Mouse (Mus musculus): ENCODE measurements at regions not wholly inside any gene's neighbourhood (a gene's known extent, or its start where the extent isn't known, plus 50 kb on each side); places are given as distances from the start of the nearest gene placed in this dataset.
A peak's percentile ranks its signal among the peaks of the same experiment; 100 is the strongest.

GRCm38 (mm10) chr14:28750301-28750700, 245.8 kb downstream of the Wnt5a start:
- Histone ChIP-seq H3K4me1 (ENCODE audit: control insufficient read depth, insufficient read depth, low read length) (no peaks in the 10 kb centered on the region), H3K27ac (ENCODE audit: insufficient read depth, low read length) (no peak overlapping the region), H3K4me3 (ENCODE audit: insufficient read depth, low read length) (no peak overlapping the region)
- TF ChIP-seq CTCF (IDR thresholded peaks at IDR 0.05; ENCODE audit: borderline replicate concordance, insufficient read depth, low read length): no peak

GRCm38 (mm10) chr14:28765201-28765600, 252.8 kb upstream of the Lrtm1 start:
- Histone ChIP-seq H3K27ac (ENCODE audit: insufficient read depth, low read length) (no peak overlapping the region), H3K4me1 (ENCODE audit: control insufficient read depth, insufficient read depth, low read length) (no peaks in the 10 kb centered on the region), H3K4me3 (ENCODE audit: insufficient read depth, low read length) (no peak overlapping the region)
- TF ChIP-seq CTCF (IDR thresholded peaks at IDR 0.05; ENCODE audit: borderline replicate concordance, insufficient read depth, low read length) (no peak), POLR2A (IDR thresholded peaks at IDR 0.05; ENCODE audit: low read depth, low read length) (no peak)

GRCm38 (mm10) chr14:28773068-28773467, 244.9 kb upstream of the Lrtm1 start:
- Histone ChIP-seq H3K4me3 (ENCODE audit: insufficient read depth, low read length) (no peak overlapping the region), H3K27ac (ENCODE audit: insufficient read depth, low read length) (no peak overlapping the region), H3K4me1 (ENCODE audit: control insufficient read depth, insufficient read depth, low read length) (peaks cover 6% of the 10 kb centered on the region; the same call in 1 of the 2 replicates)
- TF ChIP-seq POLR2A (IDR thresholded peaks at IDR 0.05; ENCODE audit: low read depth, low read length) (no peak), CTCF (IDR thresholded peaks at IDR 0.05; ENCODE audit: borderline replicate concordance, insufficient read depth, low read length) (no peak)

GRCm38 (mm10) chr14:28775686-28776085, 242.3 kb upstream of the Lrtm1 start:
- Histone ChIP-seq H3K27ac (ENCODE audit: insufficient read depth, low read length) (no peak overlapping the region), H3K4me3 (ENCODE audit: insufficient read depth, low read length) (no peak overlapping the region), H3K4me1 (ENCODE audit: control insufficient read depth, insufficient read depth, low read length) (peaks cover 6% of the 10 kb centered on the region; the same call in 1 of the 2 replicates)
- TF ChIP-seq CTCF (IDR thresholded peaks at IDR 0.05; ENCODE audit: borderline replicate concordance, insufficient read depth, low read length) (no peak), POLR2A (IDR thresholded peaks at IDR 0.05; ENCODE audit: low read depth, low read length) (no peak)

GRCm38 (mm10) chr14:28777791-28778190, 240.2 kb upstream of the Lrtm1 start:
- no peak overlapping the region for H3K4me3 ChIP-seq (ENCODE audit: insufficient read depth, low read length)
- TF ChIP-seq POLR2A (IDR thresholded peaks at IDR 0.05; ENCODE audit: low read depth, low read length) (no peak), CTCF (IDR thresholded peaks at IDR 0.05; ENCODE audit: borderline replicate concordance, insufficient read depth, low read length) (no peak)
- no peak overlapping the region for H3K27ac ChIP-seq (ENCODE audit: insufficient read depth, low read length)
- H3K4me1 ChIP-seq (ENCODE audit: control insufficient read depth, insufficient read depth, low read length): peaks cover 6% of the 10 kb centered on the region; the same call in 1 of the 2 replicates

GRCm38 (mm10) chr14:28781660-28782059, 236.3 kb upstream of the Lrtm1 start:
- Histone ChIP-seq H3K27ac (ENCODE audit: insufficient read depth, low read length) (no peak overlapping the region), H3K4me1 (ENCODE audit: control insufficient read depth, insufficient read depth, low read length) (no peaks in the 10 kb centered on the region), H3K4me3 (ENCODE audit: insufficient read depth, low read length) (no peak overlapping the region)
- TF ChIP-seq CTCF (IDR thresholded peaks at IDR 0.05; ENCODE audit: borderline replicate concordance, insufficient read depth, low read length) (no peak), POLR2A (IDR thresholded peaks at IDR 0.05; ENCODE audit: low read depth, low read length) (no peak)

- Histone ChIP-seq H3K27ac (ENCODE audit: insufficient read depth, low read length) (no peak overlapping the region), H3K4me1 (ENCODE audit: control insufficient read depth, insufficient read depth, low read length) (no peaks in the 10 kb centered on the region), H3K4me3 (ENCODE audit: insufficient read depth, low read length) (no peak overlapping the region)
- TF ChIP-seq CTCF (IDR thresholded peaks at IDR 0.05; ENCODE audit: borderline replicate concordance, insufficient read depth, low read length) (no peak), POLR2A (IDR thresholded peaks at IDR 0.05; ENCODE audit: low read depth, low read length) (no peak)
Measured at GRCm38 (mm10) chr14:28784106-28784633, 233.8 kb upstream of the Lrtm1 start.

- H3K4me1 ChIP-seq (ENCODE audit: control insufficient read depth, insufficient read depth, low read length): peaks cover 4% of the 10 kb centered on the region
- no peak overlapping the region for H3K4me3 ChIP-seq (ENCODE audit: insufficient read depth, low read length)
- no peak overlapping the region for H3K27ac ChIP-seq (ENCODE audit: insufficient read depth, low read length)
- TF ChIP-seq CTCF (IDR thresholded peaks at IDR 0.05; ENCODE audit: borderline replicate concordance, insufficient read depth, low read length): no peak
- no peak for TF ChIP-seq POLR2A (IDR thresholded peaks at IDR 0.05; ENCODE audit: low read depth, low read length)
Measured at GRCm38 (mm10) chr14:28798290-28798689, 219.7 kb upstream of the Lrtm1 start.

- TF ChIP-seq CTCF (IDR thresholded peaks at IDR 0.05; ENCODE audit: borderline replicate concordance, insufficient read depth, low read length) (no peak), POLR2A (IDR thresholded peaks at IDR 0.05; ENCODE audit: low read depth, low read length) (no peak)
- peak overlapping the region; percentile 16; the same call in 1 of the 2 replicates for H3K27ac ChIP-seq (ENCODE audit: insufficient read depth, low read length)
- H3K4me1 ChIP-seq (ENCODE audit: control insufficient read depth, insufficient read depth, low read length): peaks cover 4% of the 10 kb centered on the region
- no peak overlapping the region for H3K4me3 ChIP-seq (ENCODE audit: insufficient read depth, low read length)
Measured at GRCm38 (mm10) chr14:28801681-28802080, 216.3 kb upstream of the Lrtm1 start.

GRCm38 (mm10) chr14:28802126-28802525, 215.9 kb upstream of the Lrtm1 start:
- peaks cover 4% of the 10 kb centered on the region for H3K4me1 ChIP-seq (ENCODE audit: control insufficient read depth, insufficient read depth, low read length)
- H3K27ac ChIP-seq (ENCODE audit: insufficient read depth, low read length): peak overlapping the region; percentile 17; the same call in 1 of the 2 replicates
- no peak for TF ChIP-seq POLR2A (IDR thresholded peaks at IDR 0.05; ENCODE audit: low read depth, low read length)
- TF ChIP-seq CTCF (IDR thresholded peaks at IDR 0.05; ENCODE audit: borderline replicate concordance, insufficient read depth, low read length): no peak
- H3K4me3 ChIP-seq (ENCODE audit: insufficient read depth, low read length): no peak overlapping the region

Measured in embryonic fibroblast, embryonic 13.5 days (primary cell).